Mouse (Mus musculus): ENCODE measurements around the gene Steap3.

- no peak for TF ChIP-seq CTCF (IDR thresholded peaks at IDR 0.05; ENCODE audit: low read depth)
- no peak for TF ChIP-seq EP300 (IDR thresholded peaks at IDR 0.05; ENCODE audit: low read depth)
Measured at GRCm38 (mm10) chr1:120190300-120190699, 82.2 kb downstream of the Steap3 start.
